Mouse (Mus musculus) right cerebral cortex, postnatal 36 days (tissue): ENCODE measurements around the gene Cdk19.

Experiments used
- DNase-seq, 2 experiments: peaks; one replicate each; pipeline ENCODE4 v3.0.0; 2022; ENCODE audit warnings: low spot score in 2 of 2, mixed read lengths in 1 of 2

The Cdk19 gene

DNA sequence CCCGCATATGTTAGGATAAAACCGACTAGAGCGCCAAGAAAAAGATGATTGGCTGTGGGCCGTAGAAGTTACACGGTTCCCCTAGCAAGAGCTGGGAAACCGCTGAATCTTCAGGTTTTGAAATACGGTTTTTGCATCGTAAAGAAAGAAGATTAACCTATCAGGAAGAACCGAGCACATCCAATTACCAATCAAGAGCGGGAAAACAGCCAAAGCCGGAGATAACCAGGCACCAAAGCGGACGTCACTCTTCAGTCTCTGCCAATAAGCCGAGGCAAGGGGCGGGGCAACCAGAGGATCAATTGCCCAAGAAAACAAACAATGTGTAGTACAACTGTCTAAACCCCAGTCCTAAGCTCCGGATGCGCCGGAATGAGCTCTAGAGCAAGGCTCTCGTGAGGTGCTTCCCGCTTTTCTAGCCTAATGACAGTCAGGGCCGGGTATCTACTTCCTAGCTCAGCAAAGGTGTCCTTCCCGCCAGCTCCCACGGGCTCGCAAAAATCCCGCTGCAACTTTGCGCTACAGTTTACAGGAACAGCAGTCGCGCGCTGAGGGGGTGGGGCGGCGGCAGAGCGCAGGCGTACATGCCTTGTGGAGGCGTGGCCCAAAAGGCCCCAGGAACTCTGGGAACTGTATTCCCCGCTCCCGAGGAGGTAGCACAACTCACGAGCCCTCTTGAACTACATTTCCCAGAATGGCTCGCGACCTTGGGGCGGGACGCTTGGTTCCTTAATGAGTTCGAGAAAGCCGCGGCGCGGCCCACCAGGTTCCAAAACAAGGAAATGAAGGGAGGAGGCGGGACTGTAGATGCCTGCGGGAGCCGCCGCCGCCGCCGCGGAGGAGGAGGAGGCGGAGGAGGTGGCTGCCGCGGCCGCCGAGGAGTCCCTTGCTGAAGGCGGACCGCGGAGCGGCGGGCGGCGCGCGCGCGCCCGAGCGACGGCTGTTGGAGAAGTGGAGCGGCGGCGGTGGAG, 9.5 kb downstream of the Cdk19 start:
- peak; percentile 98 for DNase-seq

- DNase-seq = peak in 1 of 2 experiments; percentile 36
Measured at GRCm38 (mm10) chr10:40349631-40350177, 10.3 kb downstream of the Cdk19 start.

GRCm38 (mm10) chr10:40350245-40350932, 11.0 kb downstream of the Cdk19 start:
- no peak for DNase-seq

DNA sequence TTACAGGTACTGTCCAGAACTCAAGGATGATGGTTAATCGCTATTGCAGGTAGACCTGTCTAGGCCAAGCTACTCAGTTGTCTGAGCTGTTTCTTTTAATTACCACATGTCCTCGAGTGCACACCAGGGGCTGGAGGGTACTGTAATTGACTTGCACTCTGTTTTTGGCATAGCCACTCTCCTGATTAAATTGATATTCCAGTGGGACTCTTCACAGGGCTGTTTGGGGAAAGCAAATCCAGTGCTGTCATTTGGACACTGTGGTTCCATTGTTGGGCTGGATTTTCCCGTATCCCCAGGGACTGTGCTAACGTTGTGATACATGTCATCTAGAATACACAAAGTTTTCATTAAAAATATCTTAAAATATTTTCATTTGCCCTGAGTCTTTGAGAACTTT, 11.8 kb downstream of the Cdk19 start:
- no peak for DNase-seq

GRCm38 (mm10) chr10:40354081-40354480, 14.7 kb downstream of the Cdk19 start:
- DNase-seq = no peak

GRCm38 (mm10) chr10:40354556-40354955, 15.2 kb downstream of the Cdk19 start:
- no peak for DNase-seq

DNA sequence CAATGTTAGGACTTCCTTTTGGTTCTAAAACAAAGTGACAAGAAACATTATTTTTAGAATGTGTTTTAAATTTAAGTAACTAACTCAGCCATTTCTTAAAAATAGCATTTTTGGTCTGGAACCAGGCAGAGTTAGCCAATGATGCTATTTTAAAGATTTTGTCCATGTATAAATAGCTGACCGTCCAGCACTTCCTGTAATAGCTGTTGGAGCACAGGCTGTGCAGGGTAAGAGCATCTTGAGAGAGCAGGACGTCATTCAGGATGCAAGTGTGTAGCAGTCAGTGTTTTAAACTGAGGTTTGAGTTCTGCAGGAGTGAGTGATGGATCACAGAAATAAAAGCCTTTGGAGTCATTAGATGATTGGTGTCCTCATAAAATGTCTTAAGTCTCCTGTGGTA, 18.8 kb downstream of the Cdk19 start:
- no peak for DNase-seq

GRCm38 (mm10) chr10:40359131-40359530, 19.8 kb downstream of the Cdk19 start:
- DNase-seq = no peak

DNA sequence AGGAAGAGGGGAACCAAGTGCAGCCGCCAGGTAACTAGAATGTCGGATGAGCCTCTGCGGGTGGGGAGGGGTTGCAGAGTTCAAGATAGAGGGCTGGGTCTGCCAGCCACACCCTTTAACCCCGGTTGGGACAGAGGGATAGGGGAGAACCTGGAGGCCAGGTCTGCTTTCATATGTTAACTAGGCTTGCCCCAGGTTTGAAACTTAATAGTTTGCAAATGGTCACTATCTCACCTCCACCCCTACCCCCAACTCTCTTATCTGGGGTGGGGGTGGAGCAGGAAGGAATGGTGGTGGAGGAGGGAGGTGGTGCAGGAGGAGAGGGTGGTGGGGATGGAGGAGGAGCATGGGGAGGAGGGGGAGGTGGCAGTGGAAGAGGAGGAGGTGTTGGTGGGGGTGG, 23.6 kb downstream of the Cdk19 start:
- no peak for DNase-seq

- DNase-seq = no peak
Measured at GRCm38 (mm10) chr10:40364642-40365361, 25.4 kb downstream of the Cdk19 start.

GRCm38 (mm10) chr10:40365991-40366390, 26.6 kb downstream of the Cdk19 start:
- no peak for DNase-seq

DNA sequence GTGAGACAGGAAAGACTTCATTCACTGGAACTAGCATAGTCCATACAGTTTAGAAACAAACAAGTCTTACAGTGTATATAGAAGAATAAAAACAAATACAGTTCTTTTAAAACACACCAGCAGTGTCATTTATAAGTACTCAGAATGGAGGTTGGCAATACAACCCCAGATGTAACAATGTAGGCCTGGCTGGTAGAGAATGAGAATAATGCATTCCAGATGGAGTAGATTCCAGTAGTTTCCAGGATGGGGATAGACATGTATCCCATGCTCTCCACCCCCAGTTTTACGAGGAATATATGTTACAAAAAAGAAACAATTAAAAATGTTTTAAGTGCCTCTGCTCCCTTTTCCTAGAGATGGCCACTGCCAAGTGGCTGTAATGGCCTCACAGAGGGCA, 29.2 kb downstream of the Cdk19 start:
- no peak for DNase-seq

DNA sequence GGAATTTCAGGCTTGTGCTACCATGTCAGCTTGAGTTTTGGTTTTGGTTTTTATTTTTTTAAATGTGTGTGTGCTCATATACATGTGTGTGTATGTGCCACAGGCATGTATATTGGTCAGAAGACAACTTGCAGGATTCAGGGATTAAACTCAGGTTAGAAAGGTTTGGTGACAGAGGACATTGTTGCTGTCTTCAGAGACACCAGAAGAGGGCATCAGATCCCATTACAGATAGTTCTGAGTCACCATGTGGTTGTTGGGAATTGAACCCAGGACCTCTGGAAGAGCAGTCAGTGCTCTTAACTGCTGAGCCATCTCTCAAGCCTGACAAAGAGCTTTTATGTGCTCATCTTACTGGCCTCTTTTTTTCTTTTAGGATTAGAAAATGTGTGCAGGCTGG, 30.8 kb downstream of the Cdk19 start:
- no peak for DNase-seq

DNA sequence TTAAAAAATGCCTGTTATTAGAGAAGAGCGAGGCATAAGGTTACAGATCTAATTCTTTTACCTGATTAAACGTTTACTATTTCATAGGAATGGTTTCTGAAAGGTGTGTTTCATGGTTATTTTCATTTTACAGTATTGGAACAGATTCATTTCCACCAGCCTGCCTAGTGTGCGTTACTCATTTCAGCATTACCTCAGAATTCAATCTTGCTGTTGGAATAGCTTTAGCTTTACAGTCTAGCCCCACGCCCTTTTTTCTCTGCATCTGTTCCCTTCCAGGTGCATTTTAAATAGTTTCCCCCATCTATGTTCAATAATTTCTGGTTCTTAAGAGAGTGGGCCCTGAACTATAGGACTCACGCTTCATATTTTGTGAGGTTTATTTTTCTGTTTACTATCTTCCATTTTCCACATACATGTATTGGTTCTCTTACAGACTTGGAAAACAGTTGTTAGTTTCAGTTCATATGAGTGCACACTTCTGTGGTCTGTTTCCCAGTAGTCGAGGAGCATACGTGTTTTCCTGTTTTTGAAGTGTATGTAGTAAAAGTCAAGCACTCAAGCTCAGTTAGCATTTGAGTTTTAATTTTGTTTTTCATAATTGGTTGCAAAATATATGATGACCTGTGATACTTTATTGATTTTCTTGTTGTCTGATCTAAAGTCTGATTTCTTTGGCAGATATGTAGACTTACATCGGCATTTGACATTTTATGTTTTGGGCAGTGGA, 32.0 kb downstream of the Cdk19 start:
- DNase-seq = no peak

DNA sequence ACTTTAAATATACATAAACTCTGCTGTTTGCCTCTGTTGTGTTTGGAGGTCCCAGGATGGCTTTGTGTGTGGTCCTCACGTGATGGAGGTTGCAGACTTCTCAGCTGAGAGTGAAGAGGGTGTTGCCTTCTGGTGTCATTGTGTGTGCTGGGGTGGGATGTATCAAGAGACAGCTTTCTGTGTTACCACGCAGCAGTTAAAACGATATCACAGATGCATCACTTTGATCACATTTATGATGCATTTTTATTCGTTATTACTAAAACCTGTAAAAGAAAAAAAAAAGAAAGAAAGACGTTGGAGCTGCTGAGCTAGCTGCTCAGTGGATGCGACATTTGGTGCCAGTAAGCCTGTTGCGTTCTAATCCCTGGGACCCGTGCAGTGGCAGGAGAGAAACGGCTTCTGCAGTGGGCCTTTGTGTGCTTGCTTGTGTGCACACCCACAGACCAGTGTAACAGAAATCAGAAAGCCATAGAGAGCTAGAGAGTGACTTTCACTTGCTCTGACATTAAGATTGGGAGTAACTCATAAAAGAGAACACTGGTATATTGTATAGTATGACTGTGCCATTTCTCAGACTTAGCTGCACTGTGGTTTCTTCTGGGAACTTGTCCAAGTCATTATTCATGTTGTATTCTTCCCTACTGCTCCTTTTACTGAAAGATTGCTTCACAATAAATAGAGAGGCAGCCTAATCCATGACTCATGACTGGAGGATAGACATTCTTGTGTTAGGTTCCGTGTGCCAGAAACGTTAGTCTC, 32.7 kb downstream of the Cdk19 start:
- no peak for DNase-seq

GRCm38 (mm10) chr10:40373749-40374148, 34.4 kb downstream of the Cdk19 start:
- no peak for DNase-seq

DNA sequence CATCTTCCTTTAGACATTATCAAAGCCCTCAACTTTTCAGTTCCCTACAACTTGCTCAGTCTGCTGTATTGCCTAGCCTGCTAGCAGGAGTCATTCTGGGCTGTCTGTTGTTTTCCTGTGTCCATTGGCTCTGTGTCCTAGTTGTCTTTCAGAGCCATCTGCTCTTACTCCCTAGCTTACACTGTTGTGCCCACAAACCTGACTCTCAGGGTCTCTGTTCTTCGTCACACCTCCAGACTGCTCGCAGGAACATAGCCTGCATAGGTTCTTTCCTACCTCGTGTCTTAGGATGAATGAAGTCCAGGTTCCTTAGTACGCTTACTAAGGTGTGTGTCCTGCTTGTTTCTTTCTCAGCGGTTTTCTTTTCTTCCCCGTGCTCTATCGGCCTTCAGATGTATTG, 35.5 kb downstream of the Cdk19 start:
- no peak for DNase-seq

DNA sequence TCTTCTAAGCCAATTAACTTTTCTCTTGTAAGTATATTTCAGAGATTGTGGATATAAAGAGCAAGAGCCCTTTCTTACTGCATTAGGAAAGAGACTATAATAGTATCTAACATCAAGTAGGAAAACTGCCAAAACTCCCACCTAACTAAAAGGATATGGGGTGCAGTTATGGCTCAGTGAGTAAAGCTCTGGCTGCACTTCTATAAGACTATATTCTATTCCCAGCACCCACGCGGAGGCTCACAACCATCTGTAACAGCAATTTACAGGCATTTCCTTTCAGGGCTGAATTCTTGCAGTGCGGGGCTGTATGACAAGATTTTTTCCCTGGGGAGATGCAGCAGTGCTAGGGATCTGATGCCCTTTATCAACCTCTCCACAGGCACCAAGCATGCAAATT, 36.9 kb downstream of the Cdk19 start:
- peak; percentile 73 to 75 for DNase-seq

DNA sequence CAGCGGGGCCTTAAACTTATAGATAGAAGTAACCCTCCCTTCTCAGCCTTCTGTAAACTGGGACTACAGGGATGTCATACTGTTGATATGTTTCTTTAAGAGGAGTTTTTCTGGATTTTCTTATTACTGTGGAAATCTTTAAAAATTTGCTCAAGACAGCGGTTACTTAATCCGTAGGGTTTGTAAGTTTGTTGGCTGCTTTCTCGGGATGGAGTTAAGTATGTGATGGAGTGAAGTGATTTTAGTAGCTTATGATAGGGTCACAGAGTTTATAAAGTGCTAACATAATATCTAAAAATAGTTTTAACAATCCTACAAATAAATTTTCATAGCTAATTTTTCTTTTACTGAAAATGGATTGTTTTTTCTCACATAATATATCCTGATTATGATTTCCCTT, 38.9 kb downstream of the Cdk19 start:
- DNase-seq = no peak

GRCm38 (mm10) chr10:40379682-40380081, 40.3 kb downstream of the Cdk19 start:
- DNase-seq = no peak

DNA sequence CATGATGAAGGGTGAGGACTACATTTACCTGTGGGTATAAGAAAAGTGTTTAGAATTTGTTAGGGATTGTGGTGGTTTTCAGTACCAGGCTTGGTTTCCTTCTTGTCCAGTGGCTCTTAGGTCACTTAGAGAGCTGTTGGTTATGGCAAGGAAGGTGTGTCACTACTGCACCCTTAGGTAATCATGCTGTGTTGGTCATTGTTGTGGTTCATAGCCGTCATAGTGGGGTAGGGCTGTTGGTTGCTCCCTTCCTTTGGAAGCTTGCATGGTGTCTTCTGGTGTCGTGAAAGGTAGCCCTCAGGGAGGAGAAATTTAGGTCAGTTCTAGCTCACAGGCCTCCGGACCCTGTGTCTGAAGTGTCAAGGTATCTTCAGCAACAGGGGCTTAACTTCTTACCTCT, 46.0 kb downstream of the Cdk19 start:
- no peak for DNase-seq
